Mouse (Mus musculus): ENCODE results near the gene Gabrq. TPM values are rescaled to one million over a fixed set of nuclear protein-coding genes. Genes with fewer than 3 reads are reported as not detected.
A peak's percentile ranks its signal among the peaks of the same experiment; 100 is the strongest.

The Gabrq gene
- not detected in 2 replicates for polyA plus RNA-seq (2016; fragmentation: Nextera tagmentation; extraction: Ambion mirVana)

DNA sequence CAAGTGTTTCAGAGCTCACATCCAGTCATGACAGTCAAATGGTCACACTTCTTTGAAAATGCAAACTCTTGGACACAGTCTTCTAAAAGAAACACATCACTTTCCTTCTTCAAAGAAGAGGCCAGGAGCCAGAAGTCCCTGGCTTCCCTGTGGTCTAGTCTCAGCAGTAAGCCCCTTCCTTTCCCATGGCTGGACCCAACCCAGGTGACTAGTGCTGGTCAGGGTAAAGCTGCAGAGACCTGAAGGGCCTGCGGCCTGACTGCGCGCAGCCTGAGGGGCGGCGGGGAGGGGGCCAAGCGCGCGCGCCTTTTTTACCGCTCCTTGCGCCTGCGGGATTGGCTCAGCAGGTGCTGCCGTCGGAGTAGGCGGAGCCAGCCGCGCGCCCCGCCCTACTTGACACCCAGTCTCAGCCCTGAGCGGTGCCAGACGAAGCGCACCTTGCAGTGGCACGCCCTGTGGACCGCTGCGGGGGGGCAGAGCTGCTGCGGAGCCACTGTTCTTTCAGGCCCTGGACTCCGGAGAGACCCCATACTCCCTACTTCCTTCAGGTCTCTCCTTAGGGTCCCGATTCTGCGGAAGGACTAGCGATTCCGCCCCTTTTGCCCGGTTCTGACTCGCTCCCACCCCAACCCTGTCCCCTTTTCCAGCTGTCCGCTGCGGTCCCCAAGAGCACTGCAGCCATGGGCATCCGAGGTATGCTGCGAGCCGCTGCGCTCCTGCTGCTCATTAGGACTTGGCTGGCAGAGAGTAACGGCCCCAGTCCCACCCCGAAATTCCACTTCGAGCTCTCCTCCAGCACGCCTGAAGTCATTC, at the start of gene Gabrq:
Gene Gabrq (plus strand): TSS at position 403 of the 813 bp plus-strand sequence.
- Histone ChIP-seq H3K9ac (no peak within 1 kb of the TSS), H3K9me3 (replicated peaks) (no peaks in the 10 kb centered on the region), H3K27me3 (replicated peaks) (peaks cover 23% of the 10 kb centered on the region), H3K4me2 (peak within 1 kb of the TSS; percentile 45), H3K36me3 (no peaks in the 10 kb centered on the region), H3K4me1 (no peaks in the 10 kb centered on the region), H3K27ac (no peak within 1 kb of the TSS), H3K4me3 (peak within 1 kb of the TSS; percentile 11; the same call in 1 of the 2 replicates)
- no peak for ATAC-seq
- WGBS (ENCODE audit: insufficient replicate concordance), result 16% methylated on average over 43 of the region's 43 CpGs

DNA sequence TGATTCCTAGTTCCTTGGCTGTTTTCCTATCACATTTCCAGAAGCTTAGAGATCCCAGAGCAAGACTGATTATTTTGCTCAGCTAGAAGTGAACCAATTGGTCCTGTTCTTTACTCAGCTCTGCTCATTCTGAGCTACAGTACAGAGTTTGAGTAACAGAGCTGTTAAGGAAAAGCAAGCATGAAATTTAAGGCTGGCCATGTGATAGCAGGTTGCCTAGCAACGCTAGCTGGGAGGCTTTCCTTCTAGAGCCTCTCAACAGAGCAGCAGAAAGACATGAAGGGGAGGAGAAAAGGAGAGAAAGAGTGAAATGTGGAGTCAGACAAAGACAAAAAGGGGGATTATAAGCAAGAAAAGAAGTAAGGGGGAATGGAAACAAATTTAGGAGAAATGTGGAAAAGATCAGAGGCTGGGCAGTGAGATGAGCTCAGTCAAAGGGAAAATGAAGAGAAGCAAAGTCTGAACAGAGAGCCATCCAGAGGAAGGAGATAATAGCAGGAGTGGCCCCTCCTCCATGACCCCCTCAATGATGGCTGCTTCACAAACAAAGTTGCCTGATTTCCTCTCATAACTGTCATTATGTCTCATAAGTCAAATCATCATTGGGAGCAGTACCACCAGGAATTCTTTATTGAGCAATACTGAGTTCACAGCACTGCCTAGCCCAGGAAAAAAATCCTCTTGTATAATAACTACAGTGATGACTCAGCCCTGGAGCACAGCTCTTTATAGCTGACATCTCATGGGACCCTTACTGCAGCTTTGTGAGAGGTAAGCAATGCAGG, 36.0 kb upstream of the Gabrq start:
- ATAC-seq, result no peak
- H3K4me3 ChIP-seq, result no peak overlapping the region
- 23% methylated on average over 1 of the region's 1 CpGs for WGBS (ENCODE audit: insufficient replicate concordance)
- no peak overlapping the region for H3K27ac ChIP-seq
- H3K9me3 ChIP-seq (replicated peaks), result no peaks in the 10 kb centered on the region
- no peaks in the 10 kb centered on the region for H3K4me1 ChIP-seq
- H3K27me3 ChIP-seq (replicated peaks), result no peaks in the 10 kb centered on the region
- no peak overlapping the region for H3K9ac ChIP-seq
- no peaks in the 10 kb centered on the region for H3K36me3 ChIP-seq
- H3K4me2 ChIP-seq, result no peak overlapping the region

DNA sequence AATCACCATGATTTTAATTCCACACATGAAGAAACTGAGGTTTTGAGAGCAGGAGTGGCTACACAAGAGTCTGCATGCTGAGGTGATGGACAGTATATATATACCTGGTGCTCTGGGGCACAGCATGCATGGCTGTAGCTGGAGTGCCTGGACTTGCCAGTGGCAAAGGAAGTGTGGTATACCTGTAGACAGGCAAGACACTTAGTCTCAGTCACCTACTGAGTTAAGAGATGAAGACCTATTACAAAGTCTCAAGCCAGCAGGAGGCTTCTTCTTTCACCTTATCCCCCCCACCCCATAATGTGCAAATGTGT, 35.5 kb upstream of the Gabrq start:
- ATAC-seq, result no peak
- Histone ChIP-seq H3K4me1 (no peaks in the 10 kb centered on the region), H3K9me3 (replicated peaks) (no peaks in the 10 kb centered on the region), H3K27me3 (replicated peaks) (no peaks in the 10 kb centered on the region), H3K4me2 (no peak overlapping the region), H3K36me3 (no peaks in the 10 kb centered on the region), H3K9ac (no peak overlapping the region), H3K4me3 (no peak overlapping the region), H3K27ac (no peak overlapping the region)

DNA sequence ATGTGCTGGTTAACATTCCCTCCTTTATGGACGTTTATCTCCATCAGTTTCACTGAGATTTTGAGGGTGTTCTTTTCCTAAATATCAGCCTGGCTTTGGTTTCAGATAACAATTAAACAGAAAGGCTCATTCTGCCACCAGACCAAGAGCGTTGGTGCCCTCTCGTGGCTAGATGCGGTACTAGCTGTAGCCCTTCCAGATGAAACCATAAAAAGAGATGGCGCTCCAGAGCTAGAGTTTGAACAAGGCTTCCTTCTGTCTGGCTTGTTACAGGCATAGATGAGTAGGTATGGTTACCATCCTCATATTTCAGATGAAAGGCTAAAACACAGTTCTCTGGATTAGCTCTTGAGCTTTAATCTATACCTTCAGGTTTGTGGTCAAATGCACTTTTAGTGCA, 5.4 kb upstream of the Gabrq start:
- Histone ChIP-seq H3K27ac (no peak overlapping the region), H3K4me3 (no peak overlapping the region), H3K36me3 (no peaks in the 10 kb centered on the region), H3K27me3 (replicated peaks) (no peaks in the 10 kb centered on the region; the same call in 1 of the 2 replicates), H3K4me2 (no peak overlapping the region), H3K9me3 (replicated peaks) (no peaks in the 10 kb centered on the region), H3K4me1 (no peaks in the 10 kb centered on the region), H3K9ac (no peak overlapping the region)
- no peak for ATAC-seq
- 0% methylated on average over 5 of the region's 5 CpGs for WGBS (ENCODE audit: insufficient replicate concordance)

DNA sequence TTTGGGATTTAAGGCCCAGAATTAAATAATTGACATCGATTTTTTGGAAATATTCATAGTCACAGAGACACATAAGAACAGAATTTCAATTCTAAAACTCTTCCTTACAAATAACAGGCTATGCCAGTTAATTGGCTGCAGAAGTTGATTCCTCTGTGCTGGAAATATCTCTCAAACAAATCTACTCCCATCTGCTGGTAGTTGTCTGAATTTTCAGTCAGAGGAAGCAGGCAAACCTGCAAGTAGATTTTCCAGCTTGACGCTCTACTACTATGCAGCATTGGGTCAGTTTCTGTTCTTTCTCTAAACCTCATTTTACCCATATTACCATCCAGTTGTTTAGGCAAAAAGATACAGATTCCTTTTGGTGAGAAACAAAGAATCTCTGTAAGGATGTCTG, 1.7 kb upstream of the Gabrq start:
- peaks cover 23% of the 10 kb centered on the region for H3K27me3 ChIP-seq (replicated peaks)
- H3K4me1 ChIP-seq, result no peaks in the 10 kb centered on the region
- no peak overlapping the region for H3K4me3 ChIP-seq
- ATAC-seq, result no peak
- no peak overlapping the region for H3K4me2 ChIP-seq
- no peaks in the 10 kb centered on the region for H3K36me3 ChIP-seq
- 55% methylated on average over 2 of the region's 2 CpGs for WGBS (ENCODE audit: insufficient replicate concordance)
- no peak overlapping the region for H3K27ac ChIP-seq
- H3K9me3 ChIP-seq (replicated peaks), result no peaks in the 10 kb centered on the region
- no peak overlapping the region for H3K9ac ChIP-seq

DNA sequence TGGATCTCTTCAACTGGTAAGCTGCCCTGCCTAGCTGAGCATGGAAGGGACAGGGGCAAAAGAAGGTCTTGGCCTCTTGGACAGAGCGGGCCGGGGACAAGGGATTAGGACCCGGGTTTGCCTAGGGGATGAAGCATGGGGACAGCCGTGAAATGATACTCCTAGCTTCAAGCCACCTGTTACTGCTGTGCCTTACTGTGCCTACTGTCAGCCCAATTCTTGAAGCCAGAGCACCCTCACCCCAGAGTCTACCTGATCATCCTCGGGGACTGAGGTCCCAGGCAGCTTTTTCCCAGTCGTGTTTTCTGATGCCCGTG, 569 bp downstream of the Gabrq start:
- H3K27ac ChIP-seq, result no peak overlapping the region
- no peaks in the 10 kb centered on the region for H3K36me3 ChIP-seq
- H3K9me3 ChIP-seq (replicated peaks), result no peaks in the 10 kb centered on the region
- H3K4me2 ChIP-seq, result peak overlapping the region; percentile 45; the same call in 1 of the 2 replicates
- peaks cover 23% of the 10 kb centered on the region for H3K27me3 ChIP-seq (replicated peaks)
- H3K9ac ChIP-seq, result no peak overlapping the region
- no peak for ATAC-seq
- no peak overlapping the region for H3K4me3 ChIP-seq
- WGBS (ENCODE audit: insufficient replicate concordance), result 56% methylated on average over 7 of the region's 7 CpGs
- no peaks in the 10 kb centered on the region for H3K4me1 ChIP-seq

Other genes with a start within 250 kb of the Gabrq start
- gene Gabra3, start 168.3 kb upstream of the Gabrq start, polyA plus RNA-seq (2016; fragmentation: Nextera tagmentation; extraction: Ambion mirVana), result 0.17 and 0.21 TPM in 2 replicates
- gene Cetn2, start 93.2 kb downstream of the Gabrq start, polyA plus RNA-seq (2016; fragmentation: Nextera tagmentation; extraction: Ambion mirVana), result 41.1 and 45.9 TPM in 2 replicates
- 21.0 and 24.4 TPM in 2 replicates for gene Nsdhl, start 93.4 kb downstream of the Gabrq start, polyA plus RNA-seq (2016; fragmentation: Nextera tagmentation; extraction: Ambion mirVana)
- 1.2 and 1.5 TPM in 2 replicates for gene Zfp185, start 162.2 kb downstream of the Gabrq start, polyA plus RNA-seq (2016; fragmentation: Nextera tagmentation; extraction: Ambion mirVana)
- not detected in 2 replicates for gene Pnma5, start 211.9 kb downstream of the Gabrq start, polyA plus RNA-seq (2016; fragmentation: Nextera tagmentation; extraction: Ambion mirVana)
- gene Pnma3, start 239.6 kb downstream of the Gabrq start, polyA plus RNA-seq (2016; fragmentation: Nextera tagmentation; extraction: Ambion mirVana), result not detected in 2 replicates